Mouse (Mus musculus) frontal cortex, postnatal 10 days (tissue): ENCODE results near the gene Nsun7.
"Not testable (repeated sequence)": the region's sequence is repeated elsewhere in the genome, so short reads cannot be mapped to it uniquely, and the experiment has no call there.

ENCODE experiments used
- DNase-seq, 2 experiments: peaks; one replicate each; pipeline ENCODE4 v3.0.0; 2022; ENCODE audit warnings: low spot score in 2 of 2, mixed read lengths in 1 of 2

The Nsun7 gene

DNA sequence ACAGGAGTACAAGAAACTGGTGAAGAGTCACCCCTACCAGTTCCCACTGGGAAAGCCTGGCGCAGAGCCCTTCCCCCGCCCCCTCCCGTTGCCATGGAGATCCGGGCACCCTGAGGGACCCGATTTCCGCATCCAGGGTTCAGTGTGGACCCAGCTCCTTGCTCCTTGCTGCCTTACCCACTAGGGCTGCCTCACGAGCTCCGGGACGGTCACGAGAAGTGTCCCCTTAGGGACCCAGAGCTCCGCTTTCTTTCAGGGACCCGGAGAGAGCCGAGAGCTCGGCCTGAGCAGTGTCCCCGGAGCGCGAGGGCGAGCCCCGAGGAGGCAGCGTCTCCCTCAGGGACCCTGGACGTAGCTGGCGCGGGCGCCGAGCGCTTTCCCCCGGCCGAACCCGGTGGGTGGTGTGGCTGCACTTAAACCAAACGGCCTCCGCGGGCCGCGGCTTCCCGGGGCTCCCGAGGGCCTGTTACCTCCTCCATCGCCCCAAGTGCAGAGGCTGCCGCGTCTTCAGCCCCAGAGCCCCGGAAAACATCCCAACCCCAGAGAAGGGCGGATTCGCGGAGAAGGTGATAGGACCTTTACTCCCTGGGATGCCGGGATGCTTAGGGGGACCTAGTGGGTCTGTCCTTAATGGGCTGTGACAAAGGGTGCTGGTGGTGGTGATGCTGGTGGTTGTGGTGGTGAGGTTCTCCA lies at the start of gene Nsun7:
TSS of gene Nsun7 (plus strand) at position 142 of the 693 bp plus-strand sequence.
- peak; percentile 76 to 81 for DNase-seq

DNA sequence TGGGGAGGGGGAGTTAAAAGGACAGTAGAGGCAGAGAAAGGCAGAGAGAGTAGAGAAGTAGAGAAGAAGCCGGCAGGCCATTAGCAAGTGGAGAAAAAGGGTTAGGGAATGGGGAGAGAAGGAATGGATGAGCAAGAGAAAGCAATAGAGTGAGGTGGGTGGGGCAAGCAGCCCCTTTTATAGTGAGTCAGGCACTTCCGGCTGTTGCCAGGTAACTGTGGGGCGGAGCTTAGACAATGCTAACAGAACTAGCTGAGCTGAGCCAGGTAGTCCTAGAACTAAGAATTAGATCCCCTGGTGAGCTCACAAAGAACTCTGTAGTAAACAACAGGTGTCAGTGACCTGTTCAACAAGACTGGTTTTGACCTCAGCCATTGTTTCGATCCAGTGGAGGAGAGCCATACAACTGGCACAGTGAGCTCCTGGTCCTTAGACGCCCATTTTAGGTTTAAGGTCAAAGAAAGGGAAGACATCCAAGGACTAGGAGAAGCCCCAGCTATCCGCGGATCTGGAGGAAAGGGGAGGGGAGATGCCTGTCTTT lies 45.2 kb upstream of the Nsun7 start:
- no peak for DNase-seq

DNA sequence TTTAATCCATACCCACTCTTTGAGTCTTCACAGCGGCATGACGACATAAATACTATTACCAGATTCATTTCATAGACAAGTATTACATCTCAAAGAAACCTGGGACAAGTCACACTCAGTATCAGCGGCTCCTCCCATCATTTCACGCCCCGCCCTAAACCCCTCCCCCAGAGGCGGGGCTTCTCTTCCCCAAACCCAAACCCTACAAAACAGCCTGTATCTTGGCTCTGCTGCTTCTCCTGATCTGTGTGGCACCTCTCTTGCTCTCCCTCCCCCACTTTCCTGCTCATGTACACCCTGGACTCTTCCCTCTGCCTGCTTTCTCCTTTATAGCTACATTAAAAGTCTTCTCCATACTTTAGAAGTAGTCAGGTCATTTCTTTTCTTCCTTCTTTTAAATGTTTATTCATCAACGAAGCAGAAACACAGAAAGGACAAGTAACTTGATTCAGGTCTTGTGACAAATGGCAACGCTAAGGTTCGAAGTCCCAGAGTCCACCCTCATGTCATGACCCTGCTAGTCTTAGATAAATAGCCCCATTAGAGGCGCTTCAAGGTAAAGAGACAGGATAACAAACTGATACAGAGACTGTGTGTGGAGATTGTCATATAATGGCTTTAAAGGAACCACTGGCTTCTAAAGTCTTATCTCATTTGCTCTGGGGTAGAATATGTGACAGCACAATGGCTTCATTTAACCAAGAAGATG lies 44.0 kb upstream of the Nsun7 start:
- DNase-seq = no peak

DNA sequence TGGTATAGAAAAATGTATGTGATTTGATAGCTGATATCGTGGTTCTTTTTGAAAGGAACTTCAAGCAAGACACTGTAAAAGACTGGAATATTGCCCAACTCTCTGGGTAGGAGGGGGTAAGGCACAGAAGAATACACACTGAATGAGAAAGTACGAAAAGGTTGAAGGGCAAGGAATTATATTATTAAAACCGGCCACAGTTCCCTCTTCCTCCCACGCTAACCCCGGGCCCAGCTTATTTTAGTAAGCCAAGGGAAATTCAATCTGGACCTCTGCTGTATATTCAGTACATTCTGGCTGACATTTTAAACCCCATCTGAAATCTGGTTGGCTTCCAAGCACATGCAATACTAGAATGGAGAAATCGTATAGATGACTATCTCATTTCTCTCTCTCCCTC lies 40.0 kb upstream of the Nsun7 start:
- no peak for DNase-seq

DNA sequence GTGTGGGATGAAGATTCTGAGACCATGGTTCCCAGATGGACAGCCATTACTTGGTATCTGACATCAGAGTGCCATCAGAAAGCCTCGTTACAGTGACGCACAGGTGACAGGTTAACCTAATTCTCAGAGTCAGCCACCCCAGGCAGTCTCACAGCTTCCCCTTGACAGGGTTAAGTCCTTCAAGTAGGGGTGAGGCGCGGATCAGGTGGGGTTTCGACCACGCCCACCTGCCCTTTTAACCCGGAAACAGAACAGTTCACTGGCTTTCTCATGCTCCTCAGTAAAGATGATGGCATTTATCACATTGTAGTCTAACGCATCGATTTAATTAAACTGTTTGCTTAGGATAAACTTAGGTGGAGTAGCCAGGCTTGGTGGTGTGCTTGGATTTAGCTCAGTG lies 39.1 kb upstream of the Nsun7 start:
- no peak for DNase-seq

DNA sequence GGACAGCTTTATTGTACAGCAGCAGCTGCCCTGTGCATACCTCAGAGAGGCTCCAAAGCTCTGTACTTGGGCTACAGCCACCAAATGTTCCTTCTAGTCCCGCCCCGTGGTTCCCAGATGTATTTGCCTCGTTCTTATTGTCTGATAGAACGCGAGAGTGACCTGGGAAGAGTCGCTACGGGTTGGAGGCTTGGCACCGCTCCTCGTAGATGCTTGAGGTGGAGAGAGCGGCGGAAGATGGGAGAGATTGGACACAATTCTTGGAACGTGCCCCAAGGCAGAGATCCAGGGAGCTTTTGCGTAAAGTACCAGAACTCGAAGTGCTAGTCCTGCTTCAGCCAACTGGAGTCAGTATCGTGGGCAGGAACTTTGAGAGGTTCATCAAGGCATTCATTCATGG lies 36.8 kb upstream of the Nsun7 start:
- no peak for DNase-seq

DNA sequence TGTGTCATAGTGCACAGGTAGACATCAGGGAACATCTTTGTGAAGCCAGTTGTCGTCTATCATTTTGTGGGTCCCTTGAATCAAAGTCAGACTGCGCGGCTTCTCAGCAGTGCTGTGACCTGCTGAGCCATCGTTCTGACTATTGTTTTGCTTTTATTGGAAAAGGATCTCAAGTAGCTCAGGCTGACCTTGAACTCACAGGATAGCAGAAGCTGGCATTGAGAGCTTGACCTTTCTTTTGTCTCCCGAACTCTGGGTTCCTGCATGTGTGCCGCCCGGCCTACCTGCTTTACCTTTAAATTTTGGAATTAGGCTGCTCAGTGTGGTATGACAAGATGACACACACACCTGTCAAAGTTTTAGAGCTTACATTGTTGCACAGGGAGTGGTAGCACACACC lies 33.2 kb upstream of the Nsun7 start:
- no peak for DNase-seq

DNA sequence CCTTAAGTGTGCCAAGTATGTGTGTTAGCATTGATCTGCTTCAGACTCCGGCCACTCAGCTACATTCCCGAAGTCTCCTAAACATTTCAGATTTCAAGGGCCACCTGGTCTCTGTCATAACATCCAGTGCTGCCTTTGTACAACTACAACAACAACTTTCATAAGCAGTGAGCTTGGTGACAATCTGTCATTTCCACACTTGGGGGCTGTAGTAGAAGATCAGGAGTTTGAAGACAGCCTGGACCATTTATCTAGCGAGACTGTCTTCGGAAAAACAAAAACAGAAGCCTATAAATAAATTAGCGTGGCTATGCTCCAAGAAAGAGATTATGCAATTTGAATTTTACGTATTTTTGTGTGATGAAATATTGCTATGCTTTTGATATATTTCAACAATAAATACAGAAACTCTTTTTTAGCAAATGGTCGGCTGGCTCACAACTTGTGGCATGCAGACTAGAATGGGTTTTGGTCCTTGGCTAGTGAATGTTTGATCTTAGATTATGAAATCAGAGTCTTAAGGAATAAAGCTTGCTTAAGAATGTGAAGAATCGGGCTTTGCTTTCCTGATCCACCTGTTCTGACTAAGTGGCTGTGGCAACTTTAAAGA lies 27.9 kb upstream of the Nsun7 start:
- no peak for DNase-seq

DNA sequence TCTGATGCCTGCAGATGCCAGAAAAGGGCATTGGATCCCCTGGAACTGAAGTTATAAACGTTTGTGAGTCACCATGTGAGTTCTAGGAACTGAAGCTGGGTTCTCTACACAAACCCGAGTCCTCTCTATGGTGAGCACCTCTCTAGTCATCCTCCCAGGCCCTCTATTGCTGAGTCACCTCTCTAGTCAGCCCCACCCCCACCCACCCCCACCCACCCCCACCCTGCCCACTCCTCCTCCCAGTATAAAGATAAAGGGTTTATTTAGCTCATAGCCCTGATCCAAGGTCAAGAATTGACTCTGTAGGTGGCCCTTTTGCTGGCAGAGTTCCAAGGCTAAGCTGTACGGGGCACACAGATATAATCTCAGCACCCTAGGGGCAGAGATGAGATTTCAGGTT lies 27.2 kb upstream of the Nsun7 start:
- DNase-seq = no peak

DNA sequence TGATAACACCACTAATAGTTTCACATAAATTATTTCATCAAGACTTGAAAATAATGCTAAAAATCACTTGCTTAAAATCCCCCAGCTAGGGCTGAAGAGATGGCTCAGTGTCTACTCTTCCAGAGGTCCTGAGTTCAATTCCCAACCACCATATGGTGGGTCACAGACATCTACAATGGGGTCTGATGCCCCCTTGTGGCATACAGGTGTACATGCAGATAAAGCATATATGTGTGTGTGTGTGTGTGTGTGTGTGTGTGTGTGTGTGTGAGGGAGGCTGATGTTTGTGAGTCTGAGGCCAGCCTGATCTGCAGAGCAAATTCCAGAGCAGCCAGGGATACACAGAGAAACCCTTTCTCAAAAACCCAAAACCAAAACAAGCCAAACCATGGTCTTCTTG lies 17.8 kb upstream of the Nsun7 start:
- DNase-seq = no peak

DNA sequence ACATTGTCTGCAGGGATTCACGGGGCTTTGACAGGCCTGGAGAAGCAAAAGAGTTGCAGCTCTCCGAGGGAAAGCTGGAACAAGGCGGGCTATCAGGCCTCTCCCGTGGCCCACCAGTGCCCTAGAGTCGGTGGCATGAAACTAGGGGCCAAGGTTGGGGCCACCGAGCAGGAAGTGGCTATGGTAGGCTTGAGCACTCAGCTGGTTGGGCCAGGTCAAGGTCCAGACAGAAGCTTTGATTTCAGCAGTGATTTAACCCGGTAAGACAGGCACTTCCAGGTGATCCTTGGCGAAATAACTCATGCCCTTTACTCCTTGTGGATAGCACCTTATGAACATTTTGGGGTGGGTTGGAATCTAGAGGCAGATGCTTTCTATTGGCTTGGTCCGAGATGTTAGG lies 16.2 kb upstream of the Nsun7 start:
- DNase-seq = no peak

DNA sequence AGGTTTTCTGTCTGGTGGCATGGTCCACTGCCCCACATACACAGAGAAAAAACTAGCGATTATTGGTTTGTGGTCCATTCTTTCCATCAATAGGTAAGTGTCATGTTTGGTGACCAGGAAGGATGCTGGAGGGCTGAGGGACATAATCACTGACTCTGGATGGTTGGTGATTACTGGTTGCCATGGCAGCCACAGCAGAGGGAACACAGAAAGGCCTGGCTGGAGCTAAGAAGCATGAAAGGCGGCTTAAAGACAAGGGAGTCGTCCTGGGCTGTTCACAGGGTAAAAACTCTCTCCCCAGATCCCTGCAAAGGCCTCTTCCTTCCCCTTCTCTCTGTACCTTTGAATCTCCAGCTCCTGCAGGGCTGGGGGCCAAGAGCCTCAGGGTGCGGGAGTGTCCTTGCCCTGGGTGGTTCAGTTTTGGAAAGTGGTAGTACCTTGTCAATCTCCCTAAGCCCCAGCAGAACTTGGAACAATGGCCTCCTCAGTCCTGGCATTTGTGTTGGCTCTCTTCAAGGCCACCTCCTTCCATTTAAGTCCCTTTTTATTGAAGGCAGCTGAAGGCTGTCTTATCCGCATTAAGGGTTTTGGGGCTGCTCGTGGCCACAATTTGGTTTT lies 15.5 kb upstream of the Nsun7 start:
- DNase-seq = no peak

DNA sequence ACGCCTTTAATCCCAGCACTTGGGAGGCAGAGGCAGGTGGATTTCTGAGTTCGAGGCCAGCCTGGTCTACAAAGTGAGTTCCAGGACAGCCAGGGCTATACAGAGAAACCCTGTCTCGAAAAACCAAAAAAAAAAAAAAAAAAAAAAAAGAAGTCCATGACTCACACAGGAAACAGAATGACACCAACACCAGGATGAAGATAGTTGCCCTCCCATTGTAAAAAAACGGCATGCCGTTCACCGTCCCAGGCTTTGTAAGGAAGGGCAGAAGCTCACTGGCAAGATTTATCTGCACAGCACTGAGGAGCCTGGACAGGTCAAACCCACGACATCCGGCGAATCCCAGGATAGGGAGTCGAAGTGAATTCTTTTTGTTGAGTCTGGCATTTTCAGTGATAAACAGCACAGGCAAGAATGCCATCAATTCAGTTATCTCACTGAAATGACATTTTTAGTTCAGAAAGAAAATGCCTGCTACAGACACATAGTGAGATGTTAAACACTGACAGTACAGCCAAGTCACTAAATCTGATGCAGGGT lies 13.7 kb upstream of the Nsun7 start:
- no peak for DNase-seq

DNA sequence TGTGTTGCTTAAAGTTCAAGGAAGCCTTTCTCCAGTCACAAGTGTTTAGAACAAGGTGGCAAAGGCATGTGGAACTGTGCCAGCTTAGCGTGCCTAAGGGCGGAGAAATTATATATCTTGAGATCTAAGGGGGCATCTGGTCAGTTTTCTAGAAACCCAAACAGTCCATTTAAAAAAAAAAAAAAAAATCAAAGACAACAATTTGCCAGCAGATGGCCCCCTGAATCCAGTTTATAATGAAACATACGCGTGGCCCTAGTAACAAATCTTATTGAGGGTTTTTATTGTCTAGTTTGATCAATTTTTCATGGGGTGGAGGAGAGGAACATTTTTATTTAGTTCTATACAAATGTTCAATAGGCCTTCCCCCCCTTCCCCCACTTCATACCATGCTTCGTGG lies 6.5 kb upstream of the Nsun7 start:
- no peak for DNase-seq

DNA sequence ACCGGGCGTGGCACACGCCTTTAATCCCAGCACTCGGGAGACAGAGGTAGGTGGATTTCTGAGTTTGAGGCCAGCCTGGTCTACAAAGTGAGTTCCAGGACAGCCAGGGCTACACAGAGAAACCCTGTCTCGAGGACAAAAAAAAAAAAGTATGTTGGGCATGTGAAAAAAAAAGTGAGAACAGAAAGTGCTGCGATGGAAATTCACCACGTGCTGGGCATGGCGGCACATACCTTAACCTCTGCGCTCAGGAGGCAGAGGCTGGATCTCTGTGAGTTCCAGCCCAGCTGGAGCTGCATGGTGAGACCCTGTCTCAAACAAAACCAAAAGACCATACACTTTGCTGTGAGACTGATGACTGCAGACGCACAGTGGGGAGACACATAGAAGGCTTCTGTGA lies 4.7 kb upstream of the Nsun7 start:
- no peak for DNase-seq

DNA sequence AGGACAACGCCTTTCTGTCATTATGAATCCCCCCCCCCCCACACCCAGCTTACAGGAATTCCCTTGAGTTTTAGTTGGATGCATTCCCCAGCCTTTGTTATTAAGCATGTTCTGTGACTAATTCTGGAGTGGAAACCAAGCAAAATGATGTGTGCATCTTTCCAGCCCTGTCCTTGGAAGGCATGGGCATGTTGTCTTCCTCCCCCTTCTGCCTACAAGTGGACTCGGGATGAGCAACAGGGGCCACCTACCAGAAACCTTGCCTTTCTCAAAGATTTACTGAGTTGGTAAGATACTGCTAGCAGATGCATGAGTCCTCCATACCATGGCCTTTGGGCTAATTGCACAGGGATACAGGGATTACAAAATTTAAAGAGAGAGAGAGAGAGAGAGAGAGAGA lies 697 bp upstream of the Nsun7 start:
- DNase-seq = no peak

DNA sequence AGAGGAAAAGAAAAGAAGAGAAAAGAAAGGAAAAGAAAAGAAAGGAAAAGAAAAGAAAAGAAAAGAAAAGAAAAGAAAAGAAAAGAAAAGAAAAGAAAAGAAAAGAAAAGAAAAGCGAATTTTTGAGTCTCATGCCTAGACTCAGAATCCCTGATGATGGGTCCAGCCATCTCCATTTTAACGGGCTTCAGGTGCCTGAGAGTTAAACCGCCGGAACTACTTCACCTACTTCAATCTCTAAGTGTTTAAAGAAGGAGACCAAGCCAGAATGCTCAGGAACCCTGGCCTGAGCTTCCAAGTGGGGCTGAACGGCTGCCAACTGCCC lies 304 bp upstream of the Nsun7 start:
- not testable (repeated sequence) for DNase-seq

DNA sequence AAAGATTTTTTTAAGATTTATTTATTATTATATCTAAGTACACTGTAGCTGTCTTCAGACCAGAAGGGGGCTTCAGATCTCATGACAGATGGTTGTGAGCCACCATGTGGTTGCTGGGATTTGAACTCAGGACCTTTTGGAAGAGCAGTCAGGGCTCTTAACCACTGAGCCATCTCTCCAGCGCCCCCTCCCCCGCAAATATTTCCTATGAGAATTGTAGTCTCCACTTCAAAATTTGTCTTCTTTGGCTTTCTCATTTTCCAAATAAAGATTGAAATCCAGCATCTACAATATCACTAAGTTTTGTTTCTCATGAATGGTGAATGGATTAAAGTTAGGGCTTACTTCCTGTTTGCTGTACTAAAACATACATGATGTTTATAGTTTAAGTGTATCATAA lies 2.8 kb downstream of the Nsun7 start:
- no peak for DNase-seq

DNA sequence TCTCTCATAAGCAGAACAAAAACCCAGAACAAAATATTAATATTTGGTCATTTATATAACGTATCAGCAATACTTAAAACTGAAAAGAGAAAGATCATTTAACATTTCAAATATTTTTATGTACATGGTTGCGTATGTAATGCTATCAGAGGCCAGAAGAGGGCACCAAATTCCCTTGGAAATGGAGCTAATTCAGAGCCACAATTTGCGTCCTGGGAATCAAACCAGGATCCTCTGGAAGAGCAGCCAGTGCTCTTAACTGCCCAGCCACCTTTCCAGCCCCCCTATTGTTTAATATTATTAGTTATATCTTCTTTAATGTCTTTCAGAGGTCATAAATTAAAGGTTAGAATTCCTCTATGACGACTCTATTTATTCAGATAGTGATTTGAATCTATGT lies 3.7 kb downstream of the Nsun7 start:
- no peak for DNase-seq

DNA sequence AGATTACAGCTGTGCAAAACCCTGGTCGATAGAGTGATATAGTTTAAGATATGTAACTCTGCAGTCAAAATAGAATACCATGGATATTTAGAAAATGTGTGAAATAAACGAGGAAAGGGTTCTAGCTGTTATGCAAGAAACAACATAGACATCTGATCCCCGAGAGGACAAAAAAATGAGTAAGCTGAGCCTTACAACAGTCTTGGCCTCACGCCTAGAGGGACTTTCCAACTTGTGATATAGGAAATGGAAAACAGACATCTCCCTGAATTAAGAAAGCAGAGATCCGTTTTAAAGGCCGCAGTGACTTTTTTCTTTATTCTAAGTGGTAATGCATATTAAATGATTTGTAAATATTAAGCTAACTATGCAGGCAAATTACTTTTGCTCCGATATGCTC lies 9.9 kb downstream of the Nsun7 start:
- DNase-seq = no peak

DNA sequence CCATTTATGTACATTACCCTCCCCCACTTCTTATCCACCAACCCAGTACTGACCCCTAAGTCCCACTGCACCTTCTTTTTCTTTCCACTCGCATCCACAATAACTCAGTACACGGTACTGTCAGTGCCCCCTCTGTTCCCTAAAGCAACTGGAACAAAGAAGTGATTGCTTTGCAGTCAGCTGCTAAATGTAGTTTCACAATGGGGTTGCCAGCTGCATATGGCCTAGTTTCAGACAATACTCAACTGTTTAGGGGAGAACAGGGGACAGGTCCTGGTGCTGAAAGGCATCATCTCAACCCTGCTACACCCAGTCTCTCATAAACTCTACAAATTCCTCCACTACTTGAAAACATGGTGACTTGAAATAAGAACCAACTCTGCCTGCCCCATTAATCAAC lies 11.4 kb downstream of the Nsun7 start:
- DNase-seq = no peak

DNA sequence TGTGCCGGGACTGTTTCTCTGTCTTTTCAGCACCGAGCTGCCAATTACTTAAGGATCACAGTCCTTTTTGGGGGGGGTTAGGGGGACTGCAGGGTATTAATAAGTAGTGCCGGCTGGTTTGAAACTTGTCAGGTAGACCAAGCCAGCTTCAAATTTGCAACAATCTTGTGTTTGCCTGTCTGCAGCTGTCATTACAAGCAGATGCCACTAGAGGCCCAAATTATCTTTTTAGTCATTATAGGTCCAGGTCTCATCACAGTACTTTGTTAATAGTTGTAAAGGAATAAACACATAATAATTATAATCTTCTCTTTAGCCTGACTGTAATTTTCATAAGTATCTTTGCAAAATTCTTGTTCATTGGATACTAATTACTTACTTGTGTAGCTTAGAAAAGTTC lies 14.7 kb downstream of the Nsun7 start:
- DNase-seq = no peak
